Mouse (Mus musculus) splenic B cell, adult 2 months (primary cell): ENCODE measurements at regions not wholly inside any gene's neighbourhood (a gene's known extent, or its start where the extent isn't known, plus 50 kb on each side); places are given as distances from the start of the nearest gene placed in this dataset.

Experiments used
- DNase-seq: peaks from one replicate; pipeline ENCODE4 v3.0.0-alpha.2; 2011; ENCODE audit warnings: low read depth, low spot score
- H3K27me3 ChIP-seq: 2 replicates; pipeline ENCODE4 v1.6.1; 2012; ENCODE audit warnings: mild to moderate bottlenecking, low read length, moderate library complexity, mixed read lengths; ENCODE audit not compliant: control insufficient read depth, poor library complexity, insufficient read depth, severe bottlenecking
- H3K36me3 ChIP-seq: 2 replicates; pipeline ENCODE4 v1.6.1; 2012; ENCODE audit warnings: mild to moderate bottlenecking, low read length, moderate library complexity, mixed read lengths; ENCODE audit not compliant: control insufficient read depth, poor library complexity, insufficient read depth, severe bottlenecking

DNA sequence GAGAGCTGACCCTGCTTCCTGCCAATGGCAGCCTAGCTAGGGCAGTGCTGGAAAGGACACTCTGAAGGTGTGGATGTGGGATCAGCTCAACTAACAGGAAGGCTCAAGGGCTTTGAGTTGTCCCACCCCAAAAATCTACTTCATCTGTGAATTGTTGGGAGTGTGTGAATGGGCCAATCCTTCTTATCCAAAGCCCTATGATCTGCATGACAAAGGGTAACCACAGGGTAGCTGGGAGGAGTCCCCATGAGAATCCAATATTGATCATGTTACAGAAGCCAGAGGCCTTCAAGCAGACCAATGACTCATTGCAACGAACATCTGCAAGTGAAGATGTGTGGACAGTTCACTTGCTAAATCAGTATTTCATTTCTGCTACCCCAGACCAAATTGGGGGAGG is 51.1 kb upstream of the Adra1b start:
- no peak for DNase-seq
- H3K36me3 ChIP-seq, result no peaks in the 10 kb centered on the region
- H3K27me3 ChIP-seq, result no peaks in the 10 kb centered on the region

DNA sequence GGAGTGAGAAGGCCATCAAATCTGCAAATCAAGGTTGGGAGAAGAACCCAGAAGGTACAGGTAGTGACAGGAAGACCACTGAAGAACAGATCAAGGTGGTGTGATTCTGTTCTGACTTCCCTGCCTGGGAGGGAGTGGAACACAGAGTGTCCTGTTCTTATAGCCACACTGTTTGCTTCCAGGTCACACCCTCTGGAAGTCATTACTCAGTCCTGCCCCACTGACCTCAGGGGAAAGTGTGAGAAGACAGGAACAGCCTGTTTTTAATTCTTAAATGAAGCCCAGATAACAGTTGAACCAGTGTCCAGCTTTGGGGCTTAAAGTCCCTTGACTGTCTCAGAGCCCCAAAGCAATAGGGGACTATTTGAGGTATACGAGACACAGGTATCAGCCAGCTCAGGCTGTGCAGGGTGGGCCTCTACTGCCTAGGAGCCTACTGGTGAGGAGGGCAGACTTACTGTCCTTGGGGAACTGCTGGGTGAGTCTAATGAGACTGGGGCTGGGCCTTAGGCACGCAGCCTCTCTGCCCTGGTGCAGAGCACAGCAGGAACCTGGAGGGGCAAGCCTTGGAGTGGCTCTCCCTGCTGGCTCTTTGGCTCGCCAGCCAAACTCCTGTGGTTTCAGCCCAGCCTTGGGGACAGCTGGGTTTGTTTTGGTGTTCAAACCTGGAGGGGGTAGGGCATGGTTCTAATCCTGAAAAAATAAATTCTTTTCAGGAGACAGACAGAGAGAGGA is 57.4 kb upstream of the Adra1b start:
- DNase-seq, result no peak
- Histone ChIP-seq H3K36me3 (no peaks in the 10 kb centered on the region), H3K27me3 (no peaks in the 10 kb centered on the region)

DNA sequence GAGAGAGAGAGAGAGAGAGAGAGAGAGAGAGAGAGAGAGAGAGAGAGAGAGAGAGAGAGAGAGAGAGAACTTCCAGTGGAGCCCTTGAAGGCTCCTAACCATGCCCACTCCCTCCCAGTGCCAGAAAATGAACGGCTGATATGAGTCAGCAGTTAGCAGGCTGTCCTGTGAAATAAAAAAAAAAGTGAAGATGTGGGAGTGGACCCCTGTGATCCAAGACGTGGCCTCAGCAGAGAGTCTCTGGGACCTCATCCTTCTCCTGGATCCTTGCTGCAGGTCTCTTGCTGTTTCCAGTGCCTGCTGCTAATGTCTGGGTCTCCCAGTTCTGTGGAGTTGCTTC is 57.9 kb upstream of the Adra1b start:
- no peaks in the 10 kb centered on the region for H3K27me3 ChIP-seq
- H3K36me3 ChIP-seq, result no peaks in the 10 kb centered on the region
- DNase-seq, result no peak

GRCm38 (mm10) chr11:43960348-43961105 is 59.5 kb upstream of the Adra1b start:
- H3K36me3 ChIP-seq, result no peaks in the 10 kb centered on the region
- H3K27me3 ChIP-seq, result no peaks in the 10 kb centered on the region
- DNase-seq, result no peak

DNA sequence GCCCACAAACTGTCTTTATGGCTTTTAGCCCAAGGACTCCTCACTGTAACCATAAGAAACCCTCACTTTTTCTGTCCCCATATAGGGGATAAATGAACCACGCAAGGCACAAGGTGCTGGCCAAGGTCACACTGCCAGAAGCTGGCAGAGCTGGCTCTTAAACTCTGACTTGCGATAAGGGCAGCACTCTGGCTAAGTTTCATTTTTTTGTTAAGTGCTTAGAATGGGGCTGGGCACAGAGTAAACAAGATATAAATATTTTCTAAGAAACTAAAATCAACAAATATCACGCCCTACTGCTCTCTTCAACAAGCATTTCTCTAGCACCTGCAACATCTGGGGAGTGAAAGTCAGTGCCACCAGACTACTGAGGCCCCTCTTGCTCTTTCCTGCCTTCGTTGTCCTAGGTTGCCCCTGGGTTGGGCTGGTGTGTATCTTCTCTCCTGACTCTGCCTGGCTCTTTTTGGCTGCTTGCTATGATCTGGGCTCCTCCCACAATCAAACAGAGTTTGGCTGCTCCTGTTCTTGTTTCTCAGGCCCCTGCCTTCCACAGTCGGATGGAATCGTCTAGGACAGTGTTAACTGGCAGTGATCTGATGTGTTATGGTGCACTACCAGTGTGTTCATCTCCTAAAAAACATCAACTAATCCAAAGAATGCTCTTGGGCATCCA is 60.5 kb upstream of the Adra1b start:
- no peaks in the 10 kb centered on the region for H3K36me3 ChIP-seq
- no peak for DNase-seq
- H3K27me3 ChIP-seq, result no peaks in the 10 kb centered on the region

DNA sequence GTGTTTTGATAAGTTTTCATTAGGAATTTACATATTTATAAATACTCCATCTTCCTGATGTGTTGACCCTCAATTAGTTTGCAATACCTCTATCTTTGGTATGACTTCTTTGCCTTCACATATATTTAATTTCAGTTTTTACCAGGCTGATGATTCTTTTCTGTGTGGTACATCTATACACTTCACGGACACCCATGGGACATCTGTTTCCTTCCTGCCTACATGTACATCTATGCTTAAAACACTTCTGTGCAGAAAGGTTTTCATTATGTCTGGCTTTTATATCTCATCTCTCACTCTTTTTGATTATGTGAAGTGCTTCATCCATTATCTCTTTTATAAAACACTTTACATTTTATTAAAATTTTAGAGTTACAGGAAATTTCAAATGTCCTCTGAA is 66.8 kb upstream of the Adra1b start:
- no peak for DNase-seq
- no peaks in the 10 kb centered on the region for H3K27me3 ChIP-seq

GRCm38 (mm10) chr11:43971886-43972285 is 70.9 kb upstream of the Adra1b start:
- H3K27me3 ChIP-seq, result no peaks in the 10 kb centered on the region; the same call in 1 of the 2 replicates
- no peaks in the 10 kb centered on the region for H3K36me3 ChIP-seq
- no peak for DNase-seq

More for the DNA sequence above, 66.8 kb upstream of the Adra1b start:
- no peaks in the 10 kb centered on the region for H3K36me3 ChIP-seq

DNA sequence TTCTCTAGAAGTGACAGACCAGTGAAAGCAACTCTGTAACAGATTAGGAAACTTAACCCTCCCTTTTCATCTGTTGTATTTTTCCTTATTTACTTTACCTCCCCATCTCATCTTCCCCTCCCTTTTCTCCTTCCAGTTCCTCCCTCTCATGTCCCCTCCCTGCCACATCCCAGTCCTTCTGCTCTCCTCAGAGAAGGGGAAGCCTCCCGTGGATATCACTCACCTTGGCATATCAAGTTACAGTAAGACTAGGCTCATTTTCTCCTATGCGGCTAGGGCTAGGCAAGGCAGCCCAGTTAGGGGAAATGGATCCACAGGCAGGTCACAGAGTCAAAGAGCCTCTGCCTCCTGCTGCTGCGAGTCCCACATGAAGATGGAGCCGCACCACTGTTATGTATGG is 75.0 kb upstream of the Adra1b start:
- no peak for DNase-seq
- no peaks in the 10 kb centered on the region; the same call in 1 of the 2 replicates for H3K27me3 ChIP-seq
- no peaks in the 10 kb centered on the region for H3K36me3 ChIP-seq

DNA sequence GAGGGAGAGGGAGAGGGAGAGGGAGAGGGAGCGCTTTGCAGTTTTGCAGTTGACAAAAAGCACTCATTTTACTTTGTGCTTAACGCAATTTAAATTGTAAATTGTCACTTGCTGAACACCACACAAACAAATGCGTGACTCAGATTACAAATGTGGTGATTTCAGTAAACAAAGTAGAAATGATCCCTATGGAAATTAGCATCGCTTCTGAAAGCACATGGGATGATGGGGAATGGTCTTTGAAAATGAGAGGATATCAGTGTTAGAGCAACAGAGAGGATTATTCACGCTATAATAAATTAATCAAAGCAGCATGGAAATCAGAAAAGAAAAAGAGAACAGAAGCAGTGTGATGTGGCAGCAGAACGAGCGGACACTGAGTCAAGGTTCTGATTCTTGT is 78.4 kb upstream of the Adra1b start:
- no peaks in the 10 kb centered on the region for H3K36me3 ChIP-seq
- no peaks in the 10 kb centered on the region; the same call in 1 of the 2 replicates for H3K27me3 ChIP-seq
- DNase-seq, result no peak

DNA sequence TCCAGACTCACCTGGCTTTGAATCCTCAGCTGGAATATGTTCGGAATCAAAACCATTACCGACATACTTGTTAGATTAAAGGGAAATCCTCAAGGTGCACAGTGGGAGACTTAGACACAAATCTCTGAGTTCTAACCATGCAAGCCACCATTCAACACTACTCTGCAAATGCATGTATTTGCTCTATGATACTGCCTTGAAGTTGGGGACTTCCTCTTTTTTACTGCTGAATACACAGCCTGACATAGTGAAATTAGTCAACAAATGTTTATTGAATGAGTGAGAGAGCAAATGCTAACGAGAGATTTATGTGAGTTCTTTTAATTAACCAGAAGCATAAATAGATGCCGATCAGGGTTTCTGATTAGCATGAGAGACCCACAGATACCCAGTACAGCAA is 79.4 kb upstream of the Adra1b start:
- H3K36me3 ChIP-seq, result no peaks in the 10 kb centered on the region
- DNase-seq, result no peak
- no peaks in the 10 kb centered on the region; the same call in 1 of the 2 replicates for H3K27me3 ChIP-seq

GRCm38 (mm10) chr11:43989911-43990430 is 89.0 kb upstream of the Adra1b start:
- DNase-seq, result no peak
- Histone ChIP-seq H3K36me3 (no peaks in the 10 kb centered on the region), H3K27me3 (no peaks in the 10 kb centered on the region)

- H3K27me3 ChIP-seq, result no peaks in the 10 kb centered on the region
- H3K36me3 ChIP-seq, result no peaks in the 10 kb centered on the region
- no peak for DNase-seq
Measured at GRCm38 (mm10) chr11:43992011-43992471, 91.0 kb upstream of the Adra1b start.

- no peaks in the 10 kb centered on the region for H3K27me3 ChIP-seq
- no peaks in the 10 kb centered on the region for H3K36me3 ChIP-seq
- no peak for DNase-seq
Measured at GRCm38 (mm10) chr11:43998046-43998725, 97.2 kb upstream of the Adra1b start.

GRCm38 (mm10) chr11:44000056-44000455 is 99.0 kb upstream of the Adra1b start:
- Histone ChIP-seq H3K36me3 (no peaks in the 10 kb centered on the region), H3K27me3 (no peaks in the 10 kb centered on the region)
- no peak for DNase-seq
